Mouse (Mus musculus): ENCODE data around the gene Th.
A peak's percentile ranks its signal among the peaks of the same experiment; 100 is the strongest.

Th gene

GRCm38 (mm10) chr7:142901774-142902173, 29.2 kb downstream of the Th start:
- no peak for DNase-seq (ENCODE audit: low spot score)

GRCm38 (mm10) chr7:142899872-142900271, 31.1 kb downstream of the Th start:
- DNase-seq (ENCODE audit: low spot score): no peak

GRCm38 (mm10) chr7:142897471-142897870, 33.5 kb downstream of the Th start:
- peak; percentile 56 for DNase-seq (ENCODE audit: low spot score)

- no peak for DNase-seq (ENCODE audit: low spot score)
Observed at GRCm38 (mm10) chr7:142895901-142896665, 34.8 kb downstream of the Th start.

- DNase-seq (ENCODE audit: low spot score): no peak
Observed at GRCm38 (mm10) chr7:142895223-142895840, 35.6 kb downstream of the Th start.

- peak; percentile 96 for DNase-seq (ENCODE audit: low spot score)
Observed at GRCm38 (mm10) chr7:142894669-142895068, 36.3 kb downstream of the Th start.

- DNase-seq (ENCODE audit: low spot score): no peak
Observed at GRCm38 (mm10) chr7:142893721-142894639, 36.9 kb downstream of the Th start.

- no peak for DNase-seq (ENCODE audit: low spot score)
Observed at GRCm38 (mm10) chr7:142893296-142893695, 37.6 kb downstream of the Th start.

- DNase-seq (ENCODE audit: low spot score): peak; percentile 23
Observed at GRCm38 (mm10) chr7:142869419-142870163, 61.3 kb downstream of the Th start.

GRCm38 (mm10) chr7:142850681-142851080, 80.2 kb downstream of the Th start:
- DNase-seq (ENCODE audit: low spot score): peak; percentile 75

Measured in embryo, embryonic 10.5 days (tissue).